Mouse (Mus musculus) kidney, adult 2 months (tissue): ENCODE data around the gene Srsf1.

Experiments
- CTCF ChIP-seq: fragments of 200-500 bp; conservative IDR thresholded peaks from 2 replicates; pipeline ENCODE4 v1.5.1; 2011; ENCODE audit warnings: low read depth, mild to moderate bottlenecking, control low read depth, low read length, moderate library complexity, mixed read lengths; ENCODE audit not compliant: insufficient read depth, insufficient read length
- POLR2A ChIP-seq: fragments of 200-500 bp; IDR thresholded peaks from one replicate; pipeline ENCODE4 v1.6.1; 2011; ENCODE audit warnings: low read depth, low read length, control low read depth

DNA sequence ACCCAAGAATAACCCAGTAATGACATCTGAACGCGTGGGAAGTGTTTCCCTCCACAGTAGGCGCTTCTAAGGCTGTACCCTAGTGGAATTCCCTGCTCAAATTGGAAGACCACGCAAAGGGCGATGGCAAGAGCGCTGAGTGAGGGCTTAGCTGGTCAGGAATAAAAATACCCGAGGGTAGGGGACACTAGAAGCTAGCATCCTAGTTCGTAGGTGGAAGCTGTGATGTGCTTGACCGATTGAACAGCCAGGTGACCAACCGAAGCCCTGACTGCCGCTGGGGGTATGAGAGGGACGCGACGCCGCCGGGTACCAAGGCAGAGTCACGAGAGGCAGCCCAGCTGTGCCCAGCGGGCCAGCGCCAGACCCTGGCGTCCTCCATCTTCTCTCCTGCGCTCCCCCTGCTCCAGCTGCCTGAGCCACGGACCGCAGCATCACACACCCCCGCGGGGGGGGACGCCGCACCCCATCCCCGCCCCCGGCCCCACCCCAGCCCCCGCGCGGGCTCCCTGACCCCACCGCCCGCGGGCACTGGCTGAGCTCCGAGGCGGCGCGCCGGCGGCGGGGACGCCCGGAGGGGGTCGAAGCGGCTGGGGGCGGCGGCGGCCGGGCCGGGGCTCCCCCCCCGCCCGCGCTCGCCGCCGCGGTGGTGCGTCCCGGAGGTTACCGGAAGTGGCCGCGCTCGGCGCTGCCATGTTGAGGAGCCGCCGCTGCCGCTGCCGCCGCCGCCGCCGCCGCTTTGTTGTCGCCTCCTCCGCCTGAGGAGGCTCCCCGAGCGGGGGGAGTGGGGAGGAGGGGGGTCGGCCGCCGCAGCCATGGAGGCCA is 20.6 kb downstream of the Srsf1 start, which contains the start of gene Vezf1:
- TF ChIP-seq POLR2A (peak; percentile 75), CTCF (no peak)
